Mouse (Mus musculus): ENCODE data around the gene Mt3. TPM values are rescaled to one million over a fixed set of nuclear protein-coding genes. Genes with fewer than 3 reads are reported as not detected.

Mt3 gene
- total RNA-seq, 2 experiments from 2014 or later: 2.2 to 2.4 TPM

DNA sequence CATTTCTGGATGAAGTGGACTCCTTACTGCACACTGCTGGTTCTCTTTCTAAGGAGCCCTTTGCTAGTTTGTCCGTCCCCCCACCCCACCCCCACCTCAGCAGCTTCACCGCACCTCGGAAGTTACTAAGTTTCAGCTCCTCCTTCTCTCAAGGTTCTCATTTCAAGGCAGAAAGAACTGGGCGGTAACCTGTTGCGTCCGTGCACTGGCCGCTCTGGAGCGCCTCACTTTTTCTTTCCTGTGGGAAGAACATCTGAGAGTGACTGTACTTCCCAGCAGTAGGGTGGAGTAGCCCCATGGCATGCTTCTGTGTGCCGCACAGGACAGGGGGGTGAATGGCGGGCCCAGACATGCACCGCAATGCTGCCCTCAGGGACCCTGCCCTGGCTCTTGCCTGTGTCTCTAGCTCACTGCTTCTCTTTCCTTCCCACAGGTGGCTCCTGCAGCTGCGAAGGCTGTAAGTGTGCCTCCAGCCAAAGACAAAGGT, 32.0 kb downstream of the Mt3 start:
- DNase-seq: no peak

DNA sequence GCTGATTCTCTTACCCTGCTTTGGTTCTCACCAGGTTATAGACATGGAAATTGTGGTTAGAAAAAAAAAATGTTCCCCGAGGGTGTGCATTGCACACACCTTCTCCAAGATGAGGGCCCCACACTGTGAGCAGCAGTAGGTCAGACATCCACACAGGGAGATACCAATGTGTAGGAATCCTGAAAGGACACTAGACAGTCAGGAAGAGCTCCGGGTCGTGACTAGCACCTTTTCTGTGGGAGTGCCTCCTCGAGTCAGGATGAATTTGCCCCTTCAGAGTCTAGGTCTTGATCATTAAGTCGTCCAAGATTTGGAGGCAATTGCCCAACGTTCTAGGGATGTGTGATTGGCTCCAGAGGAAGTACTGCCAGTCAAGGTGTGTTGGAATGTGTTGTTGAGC, 33.4 kb downstream of the Mt3 start:
- DNase-seq: no peak

DNA sequence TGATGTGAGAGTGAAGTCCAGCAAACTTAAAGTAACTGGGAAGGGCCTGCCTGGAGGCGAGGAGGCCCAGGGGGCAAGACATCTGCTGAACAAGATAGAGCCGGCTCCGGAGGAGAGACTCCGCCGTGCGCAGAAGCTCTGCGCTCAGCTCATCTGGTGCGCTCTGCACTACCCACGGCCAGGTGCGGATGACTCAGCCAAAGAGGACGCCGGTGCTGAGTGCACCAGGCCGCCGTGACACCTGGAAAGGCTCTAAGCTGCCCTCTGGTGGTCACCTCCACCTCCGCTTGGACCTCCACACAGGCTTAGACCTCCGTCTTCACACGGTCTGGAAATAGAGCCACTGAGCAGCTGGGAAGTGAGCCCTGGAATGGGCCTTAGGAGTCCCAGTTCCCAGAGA, 34.1 kb downstream of the Mt3 start:
- peak; percentile 81 to 84 for DNase-seq

DNA sequence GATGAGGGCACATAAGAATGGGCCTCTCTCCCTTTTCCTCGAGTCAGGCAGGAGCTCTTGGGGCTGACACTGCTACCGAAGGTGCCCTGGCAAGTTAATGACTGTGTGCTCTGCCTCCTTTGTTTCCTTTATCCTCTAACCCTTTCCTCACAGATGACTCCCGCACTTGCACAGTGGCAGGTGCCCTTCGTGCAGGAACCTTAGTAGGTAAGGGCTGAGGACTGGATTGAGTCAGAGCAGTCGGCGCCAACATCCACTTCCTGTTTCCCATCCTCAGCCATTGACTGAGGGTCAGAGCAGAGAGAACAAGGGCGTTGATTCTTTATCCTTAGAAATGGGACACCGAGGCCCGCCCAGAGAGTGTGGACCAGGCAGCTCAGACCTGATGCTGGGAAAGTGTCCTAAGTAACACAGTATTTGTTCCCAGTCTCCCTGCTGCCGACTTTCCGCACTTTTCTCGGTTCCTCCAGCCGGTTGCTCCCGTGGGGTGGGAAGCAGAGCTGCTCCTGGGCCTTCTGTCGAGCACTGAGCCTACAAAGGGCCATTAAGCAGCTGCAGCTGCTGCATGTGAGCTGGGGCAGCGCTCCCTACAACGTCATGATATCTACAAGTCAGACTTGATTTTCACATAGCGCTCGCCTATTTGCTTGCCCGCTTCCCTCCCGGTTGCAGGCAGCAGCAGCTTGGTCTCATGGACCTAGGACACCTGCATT, 35.0 kb downstream of the Mt3 start:
- DNase-seq: peak in 1 of 2 experiments; percentile 40

DNA sequence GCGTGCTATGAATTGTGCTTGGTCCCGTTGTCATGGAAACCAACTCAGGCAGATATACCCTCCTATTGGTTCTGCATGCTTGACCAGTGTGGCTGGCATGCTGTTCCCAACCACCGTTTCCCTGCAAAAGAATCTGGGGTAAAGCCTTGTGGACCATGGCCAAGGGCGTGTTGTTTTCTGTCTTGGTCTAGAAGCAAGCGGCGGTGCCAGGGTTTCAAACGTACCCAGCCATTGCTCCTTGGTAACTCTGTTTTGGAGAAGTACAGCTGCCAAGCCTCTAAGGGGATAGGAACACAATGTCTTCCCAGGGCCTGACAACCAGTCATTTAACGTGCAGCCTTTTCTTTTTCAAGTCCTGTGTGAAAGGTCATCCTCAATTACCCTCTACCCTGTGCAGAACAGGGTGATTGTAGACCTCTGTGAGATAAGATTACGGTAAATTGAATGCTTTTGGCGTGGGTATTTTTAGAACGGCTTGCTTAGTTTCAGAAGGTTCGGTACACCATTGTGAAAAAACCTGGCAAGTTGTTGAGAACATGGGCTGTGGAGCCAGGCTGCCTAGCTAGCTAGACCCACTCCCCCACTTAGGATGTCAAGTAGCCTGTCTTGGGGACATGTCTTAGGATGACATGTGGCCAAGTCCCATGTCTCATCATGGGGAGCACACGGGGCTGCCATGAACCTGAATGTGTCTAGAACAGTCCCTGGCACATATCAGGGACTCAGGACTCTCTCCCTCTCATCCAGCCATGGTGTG, 37.0 kb downstream of the Mt3 start:
- peak; percentile 76 to 85 for DNase-seq

DNA sequence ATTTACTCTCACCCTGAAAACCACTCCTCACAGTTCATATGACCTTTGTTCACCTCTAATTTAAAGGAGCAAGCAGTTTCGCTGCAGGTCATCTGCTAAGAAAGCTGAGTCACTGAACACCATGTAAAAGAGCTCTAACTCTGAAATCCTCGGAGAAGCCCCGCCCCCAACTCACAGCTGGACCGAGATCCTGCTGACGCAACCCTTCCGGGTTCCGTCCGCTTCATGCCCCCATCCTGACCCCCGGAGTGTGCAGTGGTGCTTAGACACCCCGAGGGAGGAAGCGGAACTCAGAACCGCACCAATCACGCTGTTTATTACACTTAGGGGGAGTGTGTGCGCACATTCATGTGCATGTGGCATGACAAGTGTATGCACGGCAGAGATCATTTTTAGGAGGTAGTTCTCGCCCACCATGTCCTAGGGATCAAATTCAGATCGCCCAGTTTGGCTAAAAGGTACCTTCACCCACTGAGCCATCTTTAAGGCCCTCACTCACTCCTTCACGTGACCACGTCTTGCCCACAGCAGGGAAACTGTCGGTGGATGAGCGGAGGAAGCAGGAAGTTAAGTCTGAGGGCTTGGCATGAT, 38.8 kb downstream of the Mt3 start:
- peak; percentile 81 to 91 for DNase-seq

DNA sequence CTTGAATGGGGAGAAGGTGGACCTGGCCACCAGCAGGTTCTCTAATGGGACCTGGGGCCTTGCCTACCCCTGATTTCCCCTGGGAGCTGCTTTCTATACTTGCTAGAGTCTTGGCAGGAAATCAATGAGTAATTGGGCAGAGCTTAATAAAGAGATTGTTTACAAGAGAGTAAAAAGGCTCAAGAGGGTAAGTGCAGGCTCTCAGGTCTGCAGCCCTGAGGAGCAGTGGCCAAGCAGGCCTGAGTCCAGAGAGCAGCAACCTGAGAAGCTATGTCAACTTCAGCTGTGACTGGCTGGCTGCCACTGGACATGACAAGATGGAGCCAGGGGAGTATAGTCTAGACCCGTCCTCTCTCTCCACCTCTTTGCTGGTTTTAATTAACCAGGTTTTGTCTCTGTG, 40.5 kb downstream of the Mt3 start:
- peak in 1 of 2 experiments; percentile 45 for DNase-seq

DNA sequence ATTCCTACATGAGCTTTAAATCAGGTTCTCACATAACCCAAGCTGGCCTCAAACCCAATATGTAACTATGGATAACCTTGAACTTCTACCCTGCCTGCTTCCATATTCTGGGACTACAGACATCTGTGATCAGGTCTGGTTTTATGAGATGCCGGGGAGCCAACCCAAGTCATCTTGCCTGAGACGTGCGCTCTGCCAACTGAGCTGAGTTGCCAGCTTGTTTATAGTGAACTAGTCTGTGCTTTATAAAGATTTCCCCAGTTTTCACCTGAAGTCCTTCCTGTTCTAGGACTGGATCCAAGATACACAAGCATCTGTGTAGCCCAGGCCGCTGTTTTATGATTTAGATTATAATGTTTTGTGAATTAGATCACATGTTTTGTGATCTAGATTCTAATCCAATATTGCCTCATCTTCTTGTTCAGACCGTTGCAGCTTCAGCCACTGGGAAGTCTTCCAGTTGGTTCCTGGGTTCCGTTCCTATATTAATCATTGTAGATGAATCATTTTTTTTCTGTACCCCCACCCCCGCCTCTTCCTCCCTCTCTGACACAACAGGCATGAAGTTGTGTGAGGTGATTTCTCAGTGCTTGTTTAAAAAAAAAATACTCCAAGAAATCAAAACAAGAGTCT, 42.3 kb downstream of the Mt3 start:
- DNase-seq: peak in 1 of 2 experiments; percentile 60

DNA sequence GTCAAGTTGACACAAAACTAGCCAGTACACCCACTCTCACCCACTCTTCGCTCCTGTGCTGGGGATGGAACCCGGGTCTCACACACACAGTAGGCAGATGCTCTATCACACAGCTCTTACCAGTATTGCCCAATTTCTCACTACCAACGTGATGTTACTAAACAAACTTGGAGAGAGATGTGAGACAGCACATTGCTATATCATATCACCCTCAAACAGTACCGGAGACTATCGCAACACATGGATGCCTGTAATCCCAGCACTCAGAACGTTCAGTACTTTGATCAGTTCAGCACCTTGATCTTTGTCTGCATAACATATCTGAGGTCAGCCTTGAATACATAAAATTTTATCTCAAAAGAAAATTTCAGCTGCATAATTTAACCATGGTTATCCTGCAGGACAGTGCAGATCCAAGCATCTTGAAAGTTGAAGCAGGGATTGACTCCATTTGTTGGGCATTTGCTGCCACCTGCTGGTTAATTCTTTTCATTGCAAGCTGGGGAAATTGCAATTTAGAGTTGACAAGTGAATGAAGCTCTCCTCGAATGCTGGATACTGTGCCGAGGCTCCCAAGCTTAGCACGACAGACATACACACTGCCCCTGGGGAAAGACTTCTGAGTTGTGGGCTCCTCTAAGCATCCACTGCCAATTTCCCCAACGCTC, 46.9 kb downstream of the Mt3 start:
- peak; percentile 53 to 85 for DNase-seq

Other genes starting within 250 kb of the Mt3 start
- 100 to 1,000 TPM; 130 to 155 TPM for gene Amfr, start 139.8 kb upstream of the Mt3 start, total RNA-seq (2021)
- gene Nudt21, start 115.6 kb upstream of the Mt3 start, total RNA-seq (2021): 10 to 100 TPM; 23.6 to 24.7 TPM
- 10 to 100 TPM; 31.0 to 35.5 TPM for gene Ogfod1, start 115.4 kb upstream of the Mt3 start, total RNA-seq (2021)
- gene Bbs2, start 53.7 kb upstream of the Mt3 start, total RNA-seq (2021): 10 to 100 TPM in 1 of 2 experiments, 1 to 10 TPM in 1; 7.6 to 10.1 TPM
- not detected for gene Mt4, start 15.4 kb upstream of the Mt3 start, total RNA-seq (2021)
- gene Mt2, start 20.1 kb downstream of the Mt3 start, total RNA-seq (2021): 10 to 100 TPM; 24.4 to 89.7 TPM
- 100 to 1,000 TPM; 240 to 413 TPM for gene Mt1, start 26.5 kb downstream of the Mt3 start, total RNA-seq (2021)
- gene Nup93, start 62.0 kb downstream of the Mt3 start, total RNA-seq (2021): 10 to 100 TPM; 15.6 to 16.2 TPM
- gene Slc12a3, start 176.6 kb downstream of the Mt3 start, total RNA-seq (2021): under 1 TPM; 0.12 to 0.41 TPM
- 100 to 1,000 TPM; 204 to 275 TPM for gene Herpud1, start 233.8 kb downstream of the Mt3 start, total RNA-seq (2021)